8 mouse cellular contexts compared by ENCODE assay signal in genomic region chr13:113917868-113918411, GRCm38 (mm10).
DNase-seq lines count a peak whose midpoint lies in the region; ATAC-seq and TF ChIP-seq lines count a peak whose summit lies in the region.
"Had no signal": no experiment of that assay in that cellular context is flagged by ENCODE, and none has a peak within 500 bp of the region (broad histone marks: within the 10 kb centered on the region; RNA-seq: fewer than 3 reads in every experiment).

No protein-coding gene starts in this region.

- H3K27ac ChIP-seq in embryonic facial prominence, embryonic 10.5 days (replicated peaks): peak overlapping the region; percentile 15
- H3K27ac ChIP-seq in hindbrain, embryonic 16.5 days (ENCODE audit: low read depth, low read length): peak overlapping the region; percentile 73
- H3K27ac ChIP-seq in lung, postnatal 0 days (ENCODE audit: low read length): no peak overlapping the region
- H3K27ac ChIP-seq: liver, embryonic 15.5 days had no signal

- ATAC-seq in hindbrain, embryonic 16.5 days: peak; percentile 85
- no peak for ATAC-seq in lung, postnatal 0 days

- H3K4me1 ChIP-seq in embryonic facial prominence, embryonic 10.5 days: peaks cover 19% of the 10 kb centered on the region
- H3K4me1 ChIP-seq in hindbrain, embryonic 16.5 days (ENCODE audit: control insufficient read depth, insufficient read depth, low read depth, low read length): peaks cover 24% of the 10 kb centered on the region
- H3K4me1 ChIP-seq in lung, postnatal 0 days (ENCODE audit: insufficient read depth, low read depth, low read length): no peaks in the 10 kb centered on the region
- H3K4me1 ChIP-seq: liver, embryonic 15.5 days had no signal

- DNase-seq in right cerebral cortex, postnatal 4 days: peak; percentile 35
- DNase-seq in right cerebral cortex, adult 2 months (ENCODE audit: low spot score in 2 of 2): no peak
- peak; percentile 37 for DNase-seq in embryonic facial prominence, embryonic 10.5 days (ENCODE audit: low spot score)
- DNase-seq in lung, postnatal 0 days (ENCODE audit: low spot score): no peak
- no peak for DNase-seq in ovary, adult 18-20 months (ENCODE audit: low spot score)
- DNase-seq in natural killer cell, adult 2 months (ENCODE audit: low spot score in 2 of 2): no peak

- TF ChIP-seq EP300 in lung, postnatal 0 days (IDR thresholded peaks at IDR 0.05): no peak

- 0 out of 2 replicates have a peak, but pooled peaks cover 2% of the 10 kb centered on the region for H3K36me3 ChIP-seq in embryonic facial prominence, embryonic 10.5 days (replicated peaks)
- H3K36me3 ChIP-seq in hindbrain, embryonic 16.5 days (ENCODE audit: control insufficient read depth, insufficient read depth, low read length): no peaks in the 10 kb centered on the region
- no peaks in the 10 kb centered on the region for H3K36me3 ChIP-seq in lung, postnatal 0 days (ENCODE audit: insufficient read depth, low read length)
- H3K36me3 ChIP-seq: liver, embryonic 15.5 days had no signal

- no peak for TF ChIP-seq CTCF in lung, postnatal 0 days (IDR thresholded peaks at IDR 0.05)

- peak overlapping the region; percentile 51 for H3K4me2 ChIP-seq in hindbrain, embryonic 16.5 days (ENCODE audit: low read length)
- H3K4me2 ChIP-seq in lung, postnatal 0 days (replicated peaks; ENCODE audit: low read depth, low read length): no peak overlapping the region
- H3K4me2 ChIP-seq: liver, embryonic 15.5 days had no signal

- H3K4me3 ChIP-seq in embryonic facial prominence, embryonic 10.5 days: no peak overlapping the region
- no peak overlapping the region; the same call in 1 of the 2 replicates for H3K4me3 ChIP-seq in hindbrain, embryonic 16.5 days (ENCODE audit: low read length)
- no peak overlapping the region for H3K4me3 ChIP-seq in lung, postnatal 0 days (ENCODE audit: low read depth, low read length)
- H3K4me3 ChIP-seq: liver, embryonic 15.5 days had no signal

- peak overlapping the region; percentile 52 for H3K9ac ChIP-seq in hindbrain, embryonic 16.5 days (ENCODE audit: low read depth, low read length)
- H3K9ac ChIP-seq in lung, postnatal 0 days (replicated peaks; ENCODE audit: low read depth): no peak overlapping the region
- H3K9ac ChIP-seq: liver, embryonic 15.5 days had no signal

- no peaks in the 10 kb centered on the region for H3K27me3 ChIP-seq in embryonic facial prominence, embryonic 10.5 days (replicated peaks; ENCODE audit: low read depth, poor library complexity, severe bottlenecking)
- H3K27me3 ChIP-seq in hindbrain, embryonic 16.5 days (replicated peaks; ENCODE audit: control insufficient read depth, insufficient read depth, low read length): no peaks in the 10 kb centered on the region
- H3K27me3 ChIP-seq in lung, postnatal 0 days (replicated peaks; ENCODE audit: insufficient read depth, low read length): no peaks in the 10 kb centered on the region
- H3K27me3 ChIP-seq: liver, embryonic 15.5 days had no signal

- WGBS in embryonic facial prominence, embryonic 10.5 days: 47% methylated on average over 15 of the region's 15 CpGs
- 19% methylated on average over 15 of the region's 15 CpGs for WGBS in hindbrain, embryonic 16.5 days
- WGBS in lung, postnatal 0 days: 85% methylated on average over 15 of the region's 15 CpGs

- no peaks in the 10 kb centered on the region for H3K9me3 ChIP-seq in embryonic facial prominence, embryonic 10.5 days
- H3K9me3 ChIP-seq in hindbrain, embryonic 16.5 days (ENCODE audit: control insufficient read depth, low read length): no peaks in the 10 kb centered on the region
- no peaks in the 10 kb centered on the region for H3K9me3 ChIP-seq in lung, postnatal 0 days (ENCODE audit: low read length)
- H3K9me3 ChIP-seq: liver, embryonic 15.5 days had no signal

Comparison
In these comparisons a context has a peak if more than half of its experiments do, and no peak if none do; other contexts are left out.
1. DNase-seq: peak in right cerebral cortex, postnatal 4 days (single experiment) and embryonic facial prominence, embryonic 10.5 days (single experiment); none in right cerebral cortex, adult 2 months (0 of 2), lung, postnatal 0 days (single experiment), ovary, adult 18-20 months (single experiment) and natural killer cell, adult 2 months (0 of 2).